Mouse (Mus musculus) yolk sac, embryonic 10.5 days (tissue): ENCODE measurements around the gene 1700088E04Rik.

Source experiments
- DNase-seq: peaks from one replicate; pipeline ENCODE4 v3.0.0-alpha.2; 2017; ENCODE audit warnings: low spot score

The 1700088E04Rik gene

GRCm38 (mm10) chr15:79140866-79141565, at the start of gene 1700088E04Rik, which contains the start of gene Polr2f:
Gene 1700088E04Rik, minus strand, starts transcription at chr15:79141253.
Gene Polr2f, plus strand, starts transcription at chr15:79141009.
- peak; percentile 94 for DNase-seq

- no peak for DNase-seq
Observed at GRCm38 (mm10) chr15:79187819-79188218, 46.8 kb upstream of the 1700088E04Rik start.

DNA sequence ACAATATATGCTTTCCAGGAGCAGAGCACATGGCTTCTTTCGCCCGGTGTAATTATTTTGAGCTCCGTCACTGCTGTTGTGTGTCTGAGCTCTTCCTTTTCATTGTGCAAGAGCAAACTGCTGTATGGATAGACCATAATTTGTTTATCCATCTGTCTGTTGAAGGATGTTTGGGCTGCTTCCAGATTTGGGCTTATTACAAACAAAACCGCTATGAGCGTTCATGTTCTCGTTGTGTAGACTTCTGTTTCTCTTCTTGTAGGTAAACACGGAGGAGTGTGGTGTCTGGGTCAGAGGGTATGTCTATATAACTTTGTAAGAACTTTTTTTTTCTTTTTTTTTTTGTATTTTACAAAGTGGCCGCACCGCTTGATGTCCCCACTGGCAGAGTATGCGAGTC, 44.2 kb upstream of the 1700088E04Rik start:
- DNase-seq: no peak

DNA sequence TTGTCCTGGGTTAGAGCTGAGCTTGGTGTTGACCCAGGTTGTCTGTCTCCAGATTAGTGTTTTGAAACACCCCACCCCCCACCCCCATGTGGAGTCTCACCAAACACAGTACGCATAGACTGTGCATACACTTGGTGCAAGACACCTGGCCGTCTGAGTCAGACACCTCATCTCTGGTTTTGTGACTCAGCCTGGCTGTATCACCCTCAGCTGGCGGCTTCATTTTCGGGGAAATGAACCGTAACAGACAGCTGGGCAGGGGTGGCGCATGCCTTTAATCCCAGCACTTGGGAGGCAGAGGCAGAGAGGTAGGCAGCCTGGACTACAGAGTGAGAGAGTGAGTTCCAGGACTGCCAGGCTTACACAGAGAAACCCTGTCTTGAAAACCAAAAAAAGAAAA, 35.9 kb upstream of the 1700088E04Rik start:
- DNase-seq: no peak

DNA sequence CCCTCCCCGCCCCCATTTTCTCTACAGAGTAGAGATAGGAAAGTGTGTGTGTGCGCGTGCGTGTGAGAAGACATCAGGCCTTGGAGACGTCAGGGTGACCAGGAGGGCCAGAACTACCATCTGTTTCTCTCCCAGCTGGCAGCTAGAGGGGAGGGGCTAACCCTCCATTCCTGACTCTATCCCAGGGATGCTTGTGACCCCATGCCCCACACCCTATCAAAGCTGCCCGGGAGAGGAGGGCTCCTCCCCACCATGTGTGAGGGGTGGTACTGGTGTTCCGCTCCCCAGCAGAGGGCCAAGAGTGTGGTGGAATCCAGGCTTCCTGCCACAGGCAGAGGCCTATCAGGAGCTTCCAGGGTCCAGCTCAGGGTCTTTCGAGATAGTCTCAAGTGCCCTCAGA, 25.7 kb upstream of the 1700088E04Rik start:
- no peak for DNase-seq

- no peak for DNase-seq
Observed at GRCm38 (mm10) chr15:79165140-79165539, 24.1 kb upstream of the 1700088E04Rik start, which contains the start of gene Sox10. Gene Sox10, minus strand, starts transcription at chr15:79165240.

DNA sequence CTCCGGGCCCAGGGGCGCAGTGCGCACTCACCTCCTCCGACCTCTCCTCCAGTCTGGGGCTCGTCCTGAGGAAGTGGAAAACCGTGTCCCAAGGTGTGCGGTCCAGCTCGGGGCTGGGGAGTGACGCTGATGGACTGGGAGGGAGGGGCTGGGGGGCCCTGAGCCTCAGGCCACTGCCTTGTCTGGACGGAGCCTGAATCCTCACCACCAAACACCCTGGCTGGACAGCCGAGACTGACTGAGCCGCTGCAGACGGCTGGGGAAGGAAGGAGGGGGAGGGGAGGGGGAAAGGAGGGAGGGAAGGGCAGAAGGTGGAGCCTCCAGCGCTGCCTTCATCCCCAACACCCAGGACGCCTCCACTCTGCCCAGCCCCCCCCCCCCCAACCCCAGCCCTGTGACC, 23.2 kb upstream of the 1700088E04Rik start:
- DNase-seq: no peak

GRCm38 (mm10) chr15:79162822-79163221, 21.8 kb upstream of the 1700088E04Rik start:
- no peak for DNase-seq

- DNase-seq: no peak
Observed at GRCm38 (mm10) chr15:79162301-79162700, 21.2 kb upstream of the 1700088E04Rik start.

DNA sequence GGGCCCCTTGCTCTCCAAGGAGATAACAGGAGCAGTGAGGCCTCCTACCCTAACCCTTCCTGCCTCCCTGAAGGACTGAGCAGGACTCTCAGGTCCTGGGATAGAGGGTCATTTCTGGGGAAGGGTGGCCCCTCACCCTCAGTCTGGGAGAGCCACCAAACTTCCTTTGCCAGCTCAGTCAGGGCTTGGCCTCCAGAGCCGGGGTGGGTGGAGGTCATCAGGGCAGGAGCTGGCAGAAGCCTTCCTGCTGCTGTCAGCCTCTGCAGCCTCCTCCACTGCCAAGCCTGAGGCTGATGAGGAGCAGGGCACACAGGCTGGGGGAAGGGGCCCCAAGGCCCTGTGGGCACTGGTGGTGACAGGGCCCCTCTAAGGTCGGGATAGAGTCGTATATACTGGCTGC, 14.5 kb upstream of the 1700088E04Rik start:
- no peak for DNase-seq

- no peak for DNase-seq
Observed at GRCm38 (mm10) chr15:79152709-79153108, 11.7 kb upstream of the 1700088E04Rik start.

- DNase-seq: no peak
Observed at GRCm38 (mm10) chr15:79151881-79152280, 10.8 kb upstream of the 1700088E04Rik start.

GRCm38 (mm10) chr15:79148533-79148932, 7.5 kb upstream of the 1700088E04Rik start:
- peak; percentile 79 for DNase-seq

- DNase-seq: no peak
Observed at GRCm38 (mm10) chr15:79145522-79145921, 4.5 kb upstream of the 1700088E04Rik start.

GRCm38 (mm10) chr15:79144021-79144420, 3.0 kb upstream of the 1700088E04Rik start:
- no peak for DNase-seq

- no peak for DNase-seq
Observed at GRCm38 (mm10) chr15:79143316-79143715, 2.3 kb upstream of the 1700088E04Rik start.

DNA sequence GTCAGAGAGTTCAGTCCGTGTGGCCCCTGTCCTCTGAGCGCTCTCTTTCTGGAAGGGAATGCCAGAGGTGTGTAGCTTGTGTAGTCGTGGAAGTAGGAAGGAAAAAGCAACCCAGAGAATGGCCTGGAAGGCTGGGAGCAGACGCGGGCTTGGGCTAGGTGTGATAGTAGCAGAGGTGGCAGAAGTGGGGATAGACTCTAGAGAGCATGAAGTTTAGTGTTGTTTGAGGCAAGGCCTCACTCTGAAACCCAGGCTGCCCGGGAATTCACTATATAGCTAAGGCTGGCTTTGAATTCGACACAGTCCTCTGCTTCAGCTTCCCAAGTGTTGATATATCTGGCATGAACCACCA, 489 bp upstream of the 1700088E04Rik start:
- no peak for DNase-seq

DNA sequence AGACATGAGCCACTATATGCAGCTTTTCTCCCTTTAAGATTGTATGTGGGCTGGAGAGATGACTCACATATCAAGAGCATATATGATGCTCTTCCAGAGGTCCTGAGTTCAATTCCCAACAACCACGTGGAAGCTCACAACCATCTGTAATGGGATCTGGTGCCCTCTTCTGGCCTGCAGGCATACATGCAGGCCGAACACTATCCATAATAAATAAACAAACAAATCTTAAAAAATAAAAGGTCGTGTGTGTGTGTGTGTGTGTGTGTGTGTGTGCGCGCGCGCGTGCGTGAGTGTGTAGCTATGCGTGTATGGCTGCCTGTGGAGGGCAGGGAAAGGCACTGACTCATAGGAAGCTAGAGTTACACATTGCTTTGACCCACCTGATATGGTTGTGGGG, 1.4 kb downstream of the 1700088E04Rik start:
- DNase-seq: no peak

- DNase-seq: no peak
Observed at GRCm38 (mm10) chr15:79135783-79136575, 5.1 kb downstream of the 1700088E04Rik start.

- DNase-seq: no peak
Observed at GRCm38 (mm10) chr15:79135332-79135731, 5.7 kb downstream of the 1700088E04Rik start.

DNA sequence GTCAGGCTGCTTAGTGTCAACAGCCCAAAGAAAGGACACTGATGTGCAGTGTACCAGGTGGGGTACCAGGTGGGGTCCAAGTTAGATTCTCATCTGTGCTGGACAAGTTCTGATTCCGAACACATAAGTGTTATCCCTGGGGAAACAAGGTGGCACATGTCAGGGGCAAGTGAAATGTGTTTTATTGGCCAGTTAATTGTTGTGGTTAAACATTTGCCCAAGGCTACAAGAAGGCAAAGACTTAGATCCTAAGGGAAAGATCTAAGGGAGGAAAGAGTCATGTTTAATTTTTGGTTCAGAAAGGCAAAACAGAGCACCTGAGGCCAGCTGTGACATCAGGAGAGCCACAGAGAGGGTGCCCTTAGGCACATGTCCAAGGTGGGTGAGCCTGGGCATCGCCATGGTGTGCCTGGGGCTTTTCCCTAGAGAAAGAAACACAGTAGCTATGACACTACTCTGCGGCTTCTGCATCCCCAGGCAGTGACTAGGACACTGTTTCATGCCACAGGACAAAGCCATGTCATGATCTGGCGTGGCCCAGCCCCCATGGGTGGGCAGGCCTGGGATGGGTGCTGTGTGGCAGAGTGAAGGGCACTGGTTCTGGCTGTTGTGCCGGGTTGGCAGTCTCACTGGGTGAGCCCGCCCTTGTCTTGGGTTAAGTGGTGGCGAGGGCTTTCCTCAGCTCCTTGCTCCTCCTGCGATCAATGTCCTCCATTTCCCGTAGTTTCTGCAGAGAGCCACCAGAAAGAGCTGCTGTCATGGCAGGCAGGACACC, 6.4 kb downstream of the 1700088E04Rik start:
- DNase-seq: no peak

DNA sequence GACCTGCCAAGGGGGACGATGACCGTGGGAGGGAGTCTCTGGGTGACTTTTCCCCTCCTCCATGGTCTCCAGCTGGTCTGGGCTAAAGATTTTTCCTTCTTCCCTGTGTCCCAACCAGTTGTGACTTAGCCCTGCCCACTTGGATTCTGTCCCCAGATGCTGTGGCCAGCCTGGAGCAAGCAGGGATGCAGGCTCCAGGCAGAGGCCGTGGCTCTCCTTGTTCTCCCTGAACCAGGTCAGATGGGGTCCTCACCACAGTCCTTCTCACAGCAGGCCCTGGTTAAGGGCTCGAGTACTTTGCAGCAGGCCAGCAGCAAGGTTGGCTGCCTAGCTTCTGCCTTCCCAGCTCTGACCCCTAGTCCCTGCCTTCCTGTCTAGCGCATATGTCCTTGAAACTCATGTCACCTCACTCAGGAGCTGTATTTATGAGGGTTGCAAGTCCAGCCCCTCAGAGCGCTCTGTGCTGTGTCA, 7.8 kb downstream of the 1700088E04Rik start:
- no peak for DNase-seq
